Mouse (Mus musculus): ENCODE results near the gene Adam8. TPM values are rescaled to one million over a fixed set of nuclear protein-coding genes. Genes with fewer than 3 reads are reported as not detected.

The Adam8 gene
- 4.3 TPM for total RNA-seq (2023)

GRCm38 (mm10) chr7:139992406-139992805 lies at the start of gene Adam8:
Gene Adam8 (minus strand): TSS chr7:139992562.

GRCm38 (mm10) chr7:140036281-140037170 lies 44.2 kb upstream of the Adam8 start, which contains the start of the genes Zfp511 and Tubgcp2:
Gene Zfp511 (plus strand): TSS chr7:140036391.
Gene Tubgcp2 (minus strand): TSS chr7:140036669.

GRCm38 (mm10) chr7:139978278-139978892 lies 14.0 kb downstream of the Adam8 start, which contains the start of gene 6430531B16Rik:
Gene 6430531B16Rik (minus strand): TSS chr7:139978755.

GRCm38 (mm10) chr7:139943674-139944281 lies 48.6 kb downstream of the Adam8 start, which contains the start of gene Utf1:
Gene Utf1 (plus strand): TSS chr7:139943789.

Other genes with a start within 250 kb of the Adam8 start
- gene Adgra1, start 158.4 kb downstream of the Adam8 start, total RNA-seq (2023): not detected
- gene Kndc1, start 97.9 kb downstream of the Adam8 start, total RNA-seq (2023): not detected
- gene Utf1, start 48.8 kb downstream of the Adam8 start, total RNA-seq (2023): 0.47 TPM
- not detected for gene 6430531B16Rik, start 13.8 kb downstream of the Adam8 start, total RNA-seq (2023)
- gene Zfp511, start 43.8 kb upstream of the Adam8 start, total RNA-seq (2023): 39.9 TPM
- gene Tubgcp2, start 44.1 kb upstream of the Adam8 start, total RNA-seq (2023): 38.8 TPM
- gene Msx3, start 56.5 kb upstream of the Adam8 start, total RNA-seq (2023): not detected
- not detected for gene Caly, start 90.0 kb upstream of the Adam8 start, total RNA-seq (2023)
- not detected for gene Prap1, start 100.8 kb upstream of the Adam8 start, total RNA-seq (2023)
- gene Fuom, start 109.9 kb upstream of the Adam8 start, total RNA-seq (2023): 11.0 TPM
- gene Paox, start 123.2 kb upstream of the Adam8 start, total RNA-seq (2023): 5.1 TPM
- gene Echs1, start 123.9 kb upstream of the Adam8 start, total RNA-seq (2023): 31.3 TPM
- 16.0 TPM for gene Mtg1, start 145.0 kb upstream of the Adam8 start, total RNA-seq (2023)
- gene Sprn, start 162.3 kb upstream of the Adam8 start, total RNA-seq (2023): not detected
- gene Olfr522, start 172.2 kb upstream of the Adam8 start, total RNA-seq (2023): not detected
- not detected for gene Olfr523, start 180.7 kb upstream of the Adam8 start, total RNA-seq (2023)
- gene Olfr524, start 213.4 kb upstream of the Adam8 start, total RNA-seq (2023): 0.12 TPM
- gene Cd163l1, start 225.7 kb upstream of the Adam8 start, total RNA-seq (2023): 0.47 TPM

Measured in CD4-positive naive resting alpha-beta T cell, adult 57 days (primary cell).